Mouse (Mus musculus): ENCODE results near the gene Prps1l3.

Prps1l3 gene

GRCm38 (mm10) chr12:57243671-57244495, 13.7 kb downstream of the Prps1l3 start:
- no peak for DNase-seq

- no peak for DNase-seq
Observed at GRCm38 (mm10) chr12:57258572-57258971, 28.4 kb downstream of the Prps1l3 start.

- DNase-seq: no peak
Observed at GRCm38 (mm10) chr12:57275456-57275855, 45.2 kb downstream of the Prps1l3 start.

- no peak for DNase-seq
Observed at GRCm38 (mm10) chr12:57281155-57282114, 51.2 kb downstream of the Prps1l3 start.

GRCm38 (mm10) chr12:57285303-57286059, 55.3 kb downstream of the Prps1l3 start:
- DNase-seq: no peak
